Mouse (Mus musculus) thymus, adult 2 months (tissue): Measurements from ENCODE around the gene Rras.

Experiments used
- CTCF ChIP-seq: fragments of 200-500 bp; IDR thresholded peaks from 2 replicates; pipeline ENCODE4 v1.5.1; 2012; ENCODE audit warnings: mild to moderate bottlenecking, control low read depth, low read length, moderate library complexity, borderline replicate concordance; ENCODE audit not compliant: control insufficient read depth, poor library complexity, insufficient read depth; ENCODE audit errors: extremely low read depth
- POLR2A ChIP-seq: fragments of 200-500 bp; IDR thresholded peaks from 2 replicates; pipeline ENCODE4 v1.6.1; 2012; ENCODE audit warnings: mild to moderate bottlenecking, low read length, control low read depth, moderate library complexity; ENCODE audit not compliant: control insufficient read depth, poor library complexity, insufficient read depth; ENCODE audit errors: extremely low read depth

- TF ChIP-seq POLR2A (no peak), CTCF (no peak)
These were observed 46.6 kb upstream of the Rras start for GRCm38 (mm10) chr7:44971142-44971541.
